Mouse (Mus musculus) heart, adult 11 months (tissue): ENCODE measurements at regions not wholly inside any gene's neighbourhood (a gene's known extent, or its start where the extent isn't known, plus 50 kb on each side); places are given as distances from the start of the nearest gene placed in this dataset.

Experiments
- DNase-seq: peaks from one replicate; pipeline ENCODE4 v3.0.0; 2022

DNA sequence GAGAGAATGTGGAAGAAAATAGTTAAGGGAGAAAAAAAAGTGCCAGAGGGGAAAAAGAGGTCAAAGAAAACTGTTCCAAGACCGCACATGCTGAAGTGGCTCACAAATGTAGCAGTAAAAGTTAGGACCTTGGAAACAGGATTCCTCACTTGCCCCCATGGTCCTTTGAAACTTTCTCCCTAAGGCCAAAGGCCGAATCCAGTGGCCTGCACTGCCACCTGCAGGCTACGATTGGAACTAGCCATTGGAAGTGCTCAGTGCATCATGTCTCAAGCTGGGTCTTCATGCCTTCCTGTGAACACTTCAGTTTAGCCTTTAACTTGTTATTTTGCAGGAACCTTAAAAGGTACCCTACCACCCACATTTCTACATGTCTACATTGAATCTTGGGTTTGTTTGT is 56.3 kb upstream of the Mctp2 start:
- DNase-seq: no peak

DNA sequence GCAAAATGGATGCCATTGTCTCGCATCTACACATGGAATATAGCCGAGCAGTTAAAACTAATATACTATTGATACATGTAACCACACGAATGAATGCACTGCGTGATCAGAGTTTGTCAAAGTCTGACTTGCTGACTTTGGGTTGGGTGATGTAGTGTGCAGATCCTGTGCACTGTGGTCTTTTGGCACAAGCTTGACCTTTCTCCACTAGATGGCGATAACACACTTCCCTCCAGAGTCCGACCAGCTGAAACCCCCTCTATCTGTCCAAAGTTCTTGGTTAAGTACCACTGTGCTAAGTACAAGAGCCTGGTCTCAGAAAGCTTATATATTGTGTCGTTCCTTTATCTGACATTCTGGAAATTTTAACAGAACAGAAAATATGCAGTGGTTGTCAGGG is 84.9 kb upstream of the Mctp2 start:
- peak; percentile 88 for DNase-seq

DNA sequence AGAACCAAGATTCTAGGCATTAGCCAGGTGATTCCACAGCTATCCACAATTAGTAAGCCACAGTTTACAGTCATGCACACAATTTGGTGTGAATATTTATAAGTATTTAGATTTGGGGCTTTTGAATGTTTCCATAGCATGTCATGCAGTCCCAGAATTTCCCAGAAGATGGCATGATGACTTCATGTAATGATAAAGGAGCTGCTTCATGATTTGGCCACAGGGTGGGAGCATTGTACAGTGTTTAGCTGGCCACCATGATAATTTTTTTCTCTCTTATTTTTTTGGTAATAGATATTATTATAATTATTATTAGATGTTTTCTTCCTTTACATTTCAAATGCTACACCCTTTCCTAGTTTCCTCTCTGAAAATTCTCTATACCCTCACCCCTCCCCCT is 93.6 kb upstream of the Mctp2 start:
- DNase-seq: no peak

DNA sequence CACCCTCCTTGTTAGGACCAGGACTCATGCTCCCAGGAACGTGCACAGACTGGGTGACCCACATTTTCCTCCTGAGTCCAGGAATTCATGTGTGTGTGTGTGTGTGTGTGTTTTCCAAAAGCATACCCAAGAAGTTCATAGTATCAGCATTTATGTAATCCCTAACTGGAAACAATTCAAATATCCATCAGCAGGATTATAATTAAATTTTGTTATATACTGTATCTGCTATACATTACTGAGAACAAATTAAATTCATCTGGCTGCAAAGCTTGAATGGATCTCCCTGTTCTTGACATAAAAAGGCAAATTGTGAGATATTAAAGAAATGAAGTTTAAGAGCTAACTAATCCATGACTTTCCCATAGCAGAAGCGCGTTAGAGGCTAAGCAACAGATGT is 99.7 kb upstream of the Mctp2 start:
- DNase-seq: peak; percentile 22

DNA sequence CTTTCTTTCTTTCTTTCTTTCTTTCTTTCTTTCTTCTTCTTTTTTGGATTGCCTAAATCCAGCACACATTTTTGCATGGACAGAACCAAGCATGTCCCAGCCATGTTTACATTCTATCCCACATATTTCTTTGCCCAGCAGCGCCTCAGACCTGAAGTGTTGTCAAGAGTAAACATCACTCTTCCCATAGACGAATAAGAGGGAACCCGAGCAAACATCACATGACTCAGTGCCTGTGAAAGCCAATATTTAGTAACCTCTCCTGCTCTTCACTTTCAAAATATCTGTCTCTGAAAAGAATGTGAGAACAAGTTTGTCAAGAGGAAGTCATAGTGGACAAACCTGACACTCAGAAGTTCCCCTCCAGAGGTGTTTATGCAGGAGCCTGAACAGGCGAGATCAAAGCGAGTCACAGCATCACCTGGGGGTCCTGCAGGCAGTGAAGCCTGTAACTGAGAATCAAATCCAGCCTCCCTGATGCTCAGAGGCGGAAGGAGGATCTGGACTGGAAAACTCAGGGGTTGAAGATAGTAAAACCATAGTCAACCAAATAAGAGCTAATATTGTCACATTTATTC is 102.1 kb upstream of the Mctp2 start:
- peak; percentile 66 for DNase-seq

DNA sequence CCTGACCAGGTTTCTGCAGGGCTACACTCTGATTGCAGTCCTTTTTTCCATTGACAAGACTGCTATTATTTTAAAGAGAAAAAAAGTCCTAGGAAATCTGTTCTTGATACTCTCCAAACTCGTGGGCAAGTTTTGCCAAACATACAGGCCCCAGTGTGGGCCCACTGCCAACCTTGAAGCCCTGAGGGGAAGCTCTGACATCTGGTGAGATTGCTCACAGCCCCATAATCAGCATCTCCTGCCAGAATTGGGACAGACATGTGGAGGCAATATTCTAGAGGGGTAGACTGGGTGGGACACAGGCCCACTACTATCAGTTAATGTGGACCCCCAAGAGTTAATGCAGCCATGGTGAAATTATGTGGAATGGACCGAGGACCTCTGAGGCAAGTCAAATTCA is 132.1 kb upstream of the Mctp2 start:
- DNase-seq: peak; percentile 96

DNA sequence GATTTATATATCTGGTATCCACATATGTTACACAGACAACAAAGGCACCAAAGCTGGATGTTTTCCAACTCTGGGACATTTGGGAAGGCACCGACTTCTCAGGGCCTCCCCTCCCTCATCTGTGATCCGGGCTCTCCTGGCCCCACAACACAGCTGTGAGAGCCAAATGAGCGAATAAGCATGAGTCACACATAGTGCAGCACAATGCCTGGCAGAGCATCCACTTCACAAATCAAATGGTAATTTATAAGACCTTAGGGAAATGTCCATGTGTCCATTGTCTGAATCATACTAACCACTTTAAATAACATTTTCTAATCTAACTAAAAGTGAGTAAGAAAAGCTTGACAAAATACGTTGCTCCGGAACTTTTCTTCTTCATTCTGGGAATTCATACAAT is 135.6 kb upstream of the Mctp2 start:
- peak; percentile 96 for DNase-seq

DNA sequence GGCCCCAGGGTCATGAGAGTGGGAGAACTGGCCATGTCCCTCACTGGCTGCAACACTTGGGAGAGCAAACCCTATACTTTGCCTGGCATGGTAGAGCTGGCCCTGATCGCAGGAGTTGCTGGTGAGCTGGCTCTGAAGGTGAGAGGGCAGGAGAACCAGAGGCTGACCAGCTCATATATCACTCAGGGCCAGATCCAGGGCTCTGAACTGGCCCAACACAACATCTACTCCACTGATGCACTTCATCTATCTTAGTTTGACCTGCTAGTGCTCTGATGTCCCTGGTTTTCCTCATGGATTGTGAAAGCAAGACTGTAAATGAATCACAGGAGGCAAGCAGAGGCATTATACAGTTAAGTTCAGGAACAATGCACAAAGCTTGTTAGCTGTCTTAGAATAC is 137.6 kb upstream of the Mctp2 start:
- DNase-seq: no peak

DNA sequence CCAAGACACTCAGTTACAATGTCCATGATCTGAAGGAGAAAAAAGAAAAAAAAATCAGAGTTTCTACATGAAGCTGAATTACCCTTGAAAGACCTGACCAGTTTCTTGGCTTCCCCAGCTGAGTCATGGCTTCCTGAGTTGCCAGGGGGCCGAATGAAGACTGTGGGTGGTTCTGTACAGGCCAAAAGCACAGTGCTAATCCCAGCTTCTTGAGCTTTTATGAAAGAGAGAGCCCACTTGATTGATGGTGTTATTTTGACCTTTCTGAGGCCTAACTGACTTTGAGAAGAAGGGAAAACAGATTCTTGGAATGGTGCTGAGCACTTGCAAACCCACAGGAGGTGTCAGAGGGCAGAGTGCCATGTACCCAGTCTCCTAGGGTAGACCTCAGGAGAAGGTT is 138.4 kb upstream of the Mctp2 start:
- DNase-seq: no peak

DNA sequence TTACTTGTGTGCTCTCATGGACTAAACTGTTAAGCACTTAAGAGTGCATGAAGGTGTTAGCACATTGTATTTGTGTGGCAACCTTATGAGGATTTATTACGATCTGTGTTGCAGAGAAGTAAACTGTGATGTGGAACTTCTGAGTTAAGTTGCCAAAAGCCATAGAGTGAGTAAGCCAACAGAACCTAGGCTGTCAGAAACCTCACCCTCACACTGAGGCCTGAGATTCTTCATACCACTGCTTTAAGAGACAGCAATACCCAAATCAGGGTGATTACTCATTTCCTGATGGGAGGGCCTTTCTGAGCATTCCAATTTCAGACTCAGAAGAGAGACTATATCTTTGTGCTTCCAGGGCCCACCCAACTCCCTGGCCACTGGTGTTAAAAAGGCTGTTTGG is 140.5 kb upstream of the Mctp2 start:
- DNase-seq: no peak

DNA sequence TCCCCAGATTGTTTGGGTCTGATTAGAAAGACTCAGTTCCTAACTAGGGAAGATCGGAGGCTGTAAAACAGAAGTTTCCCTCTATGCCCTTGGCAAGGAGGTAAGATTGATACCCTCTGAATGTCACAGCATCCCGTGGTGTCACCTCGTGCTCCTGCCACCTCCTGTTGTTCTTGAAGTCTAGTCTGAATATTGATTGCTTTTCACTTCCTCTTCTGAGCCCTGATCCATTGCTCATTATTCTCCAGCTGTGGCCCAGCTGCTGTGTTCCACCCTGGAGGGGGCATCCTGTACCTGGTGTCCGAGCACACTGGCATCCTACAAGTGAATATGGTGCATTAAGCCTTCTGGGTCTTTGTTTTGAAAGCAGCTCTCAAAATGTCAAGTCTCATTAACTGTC is 156.6 kb upstream of the Mctp2 start:
- DNase-seq: peak; percentile 86

DNA sequence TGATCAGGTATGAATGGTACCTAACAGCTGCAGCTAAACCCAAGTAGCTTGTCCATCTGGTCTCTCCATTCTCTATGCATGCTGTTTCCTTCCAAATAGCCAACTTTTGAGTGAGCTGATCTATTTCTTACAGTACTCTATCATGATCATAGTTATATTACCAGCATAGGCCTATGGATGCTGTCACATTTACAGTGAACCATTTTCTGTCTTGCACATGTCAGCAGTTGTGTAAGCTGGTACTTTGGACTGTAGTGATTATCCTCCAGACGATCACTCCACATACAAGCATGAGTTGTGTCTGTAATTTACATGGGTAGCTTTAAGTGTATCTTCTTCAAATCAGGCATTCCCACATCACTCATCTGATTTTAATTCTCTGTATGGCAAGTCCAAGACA is 158.2 kb upstream of the Mctp2 start:
- DNase-seq: no peak

DNA sequence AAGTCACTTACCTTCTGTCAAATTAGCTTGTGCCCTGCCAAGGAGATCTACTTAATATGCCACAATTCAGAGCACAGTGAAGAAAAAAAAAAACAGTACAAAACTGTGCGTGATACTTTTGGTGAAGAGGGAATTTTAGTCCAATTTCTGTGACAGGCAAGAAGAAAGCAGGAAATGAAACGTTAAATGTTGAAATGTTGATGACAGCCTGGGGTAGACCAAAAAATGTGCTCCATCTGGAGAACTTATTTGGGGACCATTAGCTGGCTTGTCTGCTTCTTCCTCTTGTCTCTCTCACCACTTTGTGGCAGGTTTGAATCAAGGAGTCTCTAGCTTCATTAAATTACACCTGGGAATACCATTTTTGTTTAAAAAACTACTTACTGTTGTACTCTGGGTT is 163.3 kb upstream of the Mctp2 start:
- DNase-seq: peak; percentile 18

DNA sequence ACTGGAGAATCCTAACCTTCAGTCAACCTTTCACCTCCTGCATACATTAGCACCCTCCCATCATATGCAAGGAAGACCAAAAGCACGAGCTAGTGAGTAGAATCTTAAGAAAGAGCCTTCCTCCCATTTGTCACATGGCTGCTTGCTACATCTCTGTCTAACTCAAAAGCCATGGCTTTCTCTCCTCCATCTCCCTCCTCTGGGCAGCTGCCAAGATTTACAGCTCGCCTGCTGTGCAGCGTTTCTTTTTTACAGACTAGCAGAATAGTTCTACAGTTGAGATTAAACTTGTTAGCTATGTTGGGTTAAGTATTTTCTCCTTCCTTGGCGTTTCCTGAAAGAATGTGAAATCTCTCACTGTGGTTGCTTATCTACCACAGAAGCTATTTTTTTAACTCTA is 168.3 kb upstream of the Mctp2 start:
- DNase-seq: peak; percentile 71

DNA sequence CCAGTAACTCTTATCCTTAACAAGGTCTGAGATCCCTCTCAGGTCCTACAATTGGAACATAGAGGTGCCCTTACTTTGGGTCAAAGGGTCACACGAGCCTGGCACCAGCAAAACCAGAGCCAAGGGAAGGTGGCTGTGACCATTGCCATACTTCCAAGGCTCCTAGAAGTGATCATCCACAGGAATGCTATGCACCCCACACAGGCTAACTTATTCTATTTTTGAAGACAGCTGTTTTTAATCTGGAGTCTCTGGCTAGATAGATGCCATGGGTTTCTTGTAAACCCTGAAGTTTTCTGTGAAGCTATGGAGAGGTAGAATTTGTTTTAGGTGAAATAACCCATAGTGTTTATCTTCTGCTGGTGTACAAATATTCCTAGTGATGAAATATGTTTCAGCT is 172.5 kb upstream of the Mctp2 start:
- peak; percentile 19 for DNase-seq

DNA sequence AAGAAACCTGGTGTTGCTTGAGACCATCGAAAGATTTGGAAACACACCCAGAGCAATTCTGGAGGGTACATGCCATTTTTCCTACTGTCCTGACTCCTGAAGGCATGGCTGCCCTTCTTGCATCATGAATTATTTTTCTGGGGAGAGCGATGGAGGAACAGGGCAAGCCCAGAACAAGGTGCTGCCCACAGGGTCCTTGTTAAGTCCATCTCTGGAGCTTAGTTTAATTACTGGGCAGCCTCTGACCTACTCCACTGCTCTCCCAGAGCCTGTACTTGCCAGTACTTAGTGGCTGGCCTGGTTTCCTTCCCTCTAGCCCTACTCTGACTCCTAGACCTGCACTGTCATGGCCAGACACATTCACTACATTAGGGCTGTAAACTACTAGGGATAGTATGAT is 174.9 kb upstream of the Mctp2 start:
- peak; percentile 39 for DNase-seq

DNA sequence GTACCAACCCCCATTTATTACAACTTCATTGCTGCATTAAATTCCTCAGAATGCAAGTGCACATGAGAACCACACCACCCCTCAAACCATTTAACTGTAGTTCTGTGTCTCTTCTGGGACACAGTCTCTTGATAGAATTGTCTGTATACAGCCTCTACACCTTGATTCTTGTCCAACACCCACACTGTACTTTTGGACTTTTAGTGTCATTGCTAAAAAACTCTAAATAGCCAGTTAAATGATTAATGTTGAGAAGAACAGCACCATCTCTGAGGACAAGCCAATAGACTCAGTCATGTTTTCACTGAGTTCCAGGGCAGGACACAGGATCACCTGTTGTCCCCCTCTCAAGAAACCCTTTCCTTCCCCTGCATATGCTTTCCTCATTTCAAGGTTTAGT is 183.8 kb upstream of the Mctp2 start:
- no peak for DNase-seq

DNA sequence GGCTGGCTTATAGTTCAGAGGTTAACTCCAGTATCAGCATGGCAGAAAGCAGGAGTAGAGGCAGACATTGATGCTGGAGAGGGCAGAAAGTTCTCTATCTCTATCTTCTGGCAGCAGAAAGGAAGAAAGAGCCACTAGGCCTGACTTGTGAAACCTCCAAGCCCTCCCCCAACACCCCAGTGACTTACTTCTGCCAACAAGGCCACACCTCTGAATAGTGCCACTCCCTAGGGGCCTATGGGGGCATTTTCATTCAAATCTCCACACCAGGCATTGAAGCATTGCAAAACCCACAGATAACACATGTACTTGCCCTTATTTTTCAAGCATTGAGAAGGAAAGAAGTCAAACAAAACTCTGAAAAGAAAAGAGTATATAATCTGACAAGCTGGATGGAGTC is 186.9 kb upstream of the Mctp2 start:
- DNase-seq: no peak

DNA sequence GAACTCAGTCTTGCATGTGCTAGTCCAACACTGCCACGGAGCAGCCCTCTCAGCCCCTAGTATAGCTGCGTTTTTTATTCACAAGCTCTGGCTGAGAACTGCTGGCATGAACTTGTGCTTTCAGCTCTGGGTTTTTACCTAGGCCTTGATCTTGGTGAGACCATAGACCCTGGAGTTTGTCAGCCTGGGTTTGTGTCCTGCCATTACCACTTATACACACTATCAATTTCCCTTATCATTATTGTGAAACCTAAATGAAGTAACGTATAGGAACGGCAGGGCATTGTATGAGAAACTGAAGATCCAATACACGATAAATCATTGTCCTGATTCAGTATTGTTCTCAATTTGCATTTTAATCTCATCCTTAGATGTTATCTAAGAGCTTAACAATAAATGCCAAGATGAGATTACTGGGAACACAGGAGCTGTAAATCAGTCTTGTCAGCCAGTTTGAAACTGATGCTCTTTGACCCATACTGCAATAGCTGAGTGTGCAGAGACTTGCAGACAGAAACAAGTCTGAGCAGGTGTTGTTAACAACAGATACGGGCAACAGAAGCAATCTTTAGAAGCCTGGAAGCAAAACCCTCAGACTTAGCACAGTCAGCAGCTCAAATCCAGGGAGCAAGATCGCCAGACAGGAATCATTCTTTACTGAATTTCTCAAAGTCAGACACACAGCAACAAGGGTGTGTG is 190.7 kb upstream of the Mctp2 start:
- DNase-seq: no peak

DNA sequence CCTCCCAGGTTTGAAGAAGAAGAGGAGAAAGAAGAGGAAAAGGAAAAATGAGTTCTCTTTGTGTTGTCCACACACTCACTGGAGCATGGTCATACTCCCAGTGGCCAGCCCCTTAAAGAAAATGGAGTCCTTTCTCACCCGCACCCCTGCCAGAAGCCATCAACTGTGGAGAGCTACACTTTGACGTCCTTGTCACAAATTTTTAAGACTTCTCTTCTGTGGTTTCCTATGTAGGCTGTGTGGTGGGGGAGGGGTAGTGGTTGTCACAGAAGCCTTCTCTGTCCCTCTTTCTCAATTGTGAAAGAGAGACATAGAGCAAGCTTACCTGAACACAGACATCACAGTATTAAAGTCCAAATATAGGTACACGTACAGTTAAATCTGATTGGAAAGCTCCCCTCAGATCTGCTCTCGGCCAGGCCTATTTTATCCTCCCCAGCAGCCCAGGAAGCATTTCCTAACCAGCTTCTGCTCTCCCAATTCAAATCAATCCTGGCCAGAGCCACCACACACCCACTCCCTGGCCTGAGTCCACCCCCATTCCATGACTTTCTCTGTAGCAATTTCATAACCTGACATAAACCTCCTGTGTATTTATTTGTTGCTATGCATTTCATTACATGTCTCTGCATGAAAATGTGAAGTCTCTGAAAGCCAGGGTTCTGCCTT is 192.3 kb upstream of the Mctp2 start:
- peak; percentile 91 for DNase-seq

DNA sequence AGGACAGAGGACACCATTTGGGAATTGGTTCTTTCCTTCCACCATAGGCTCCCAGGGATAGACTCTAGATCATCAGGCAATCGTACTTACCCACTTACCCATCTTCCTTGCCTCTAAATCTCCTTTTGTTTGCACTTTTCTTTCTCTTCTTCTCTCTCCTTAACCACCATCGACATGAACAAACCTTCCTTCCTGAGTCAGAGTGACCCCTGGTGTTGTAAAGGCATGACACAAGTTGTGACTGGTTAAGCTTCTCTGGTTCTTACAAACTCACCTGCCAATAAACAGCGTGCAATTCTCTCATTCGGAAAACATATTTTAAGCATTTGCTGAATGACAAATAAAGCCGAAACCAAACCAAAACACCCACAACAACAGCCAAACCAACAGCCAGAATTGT is 193.4 kb upstream of the Mctp2 start:
- DNase-seq: no peak

DNA sequence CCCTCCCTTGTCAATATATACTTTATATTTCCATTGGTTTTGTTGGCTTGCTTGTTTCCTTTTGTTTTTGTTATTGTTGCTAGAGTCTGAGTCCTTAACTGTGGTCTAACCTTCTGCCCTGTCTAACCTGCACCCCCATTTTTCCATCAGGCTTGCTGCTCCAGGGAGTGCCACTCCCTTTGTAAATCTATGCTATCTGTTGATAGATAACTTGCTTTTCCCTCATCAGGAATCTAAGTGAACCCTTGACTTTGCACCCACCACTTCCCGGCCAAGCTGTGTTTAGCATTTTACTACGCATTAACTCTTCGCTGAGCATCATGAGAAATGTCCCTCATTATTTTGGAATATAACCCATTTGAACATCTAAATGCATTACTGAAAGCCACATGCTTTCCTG is 193.8 kb upstream of the Mctp2 start:
- no peak for DNase-seq

DNA sequence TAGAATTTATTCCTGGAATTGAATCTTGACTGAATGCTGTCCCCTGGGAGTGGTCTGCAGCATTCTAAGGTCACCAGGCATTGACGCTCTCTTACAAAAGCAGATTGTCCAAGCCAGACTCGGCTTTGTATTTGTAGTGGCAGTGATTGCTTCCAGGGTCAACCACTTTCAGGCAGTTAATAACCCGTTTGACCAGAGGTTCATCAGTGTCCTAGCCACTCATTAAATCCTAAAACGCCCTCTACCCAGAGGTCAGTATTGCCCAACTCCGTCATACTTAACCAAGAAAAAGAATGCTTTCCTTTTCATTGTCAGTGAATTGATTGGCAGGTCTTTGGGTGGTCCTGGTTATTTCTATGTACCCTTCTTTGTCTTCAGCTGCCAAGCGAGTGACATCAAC is 194.6 kb upstream of the Mctp2 start:
- no peak for DNase-seq

DNA sequence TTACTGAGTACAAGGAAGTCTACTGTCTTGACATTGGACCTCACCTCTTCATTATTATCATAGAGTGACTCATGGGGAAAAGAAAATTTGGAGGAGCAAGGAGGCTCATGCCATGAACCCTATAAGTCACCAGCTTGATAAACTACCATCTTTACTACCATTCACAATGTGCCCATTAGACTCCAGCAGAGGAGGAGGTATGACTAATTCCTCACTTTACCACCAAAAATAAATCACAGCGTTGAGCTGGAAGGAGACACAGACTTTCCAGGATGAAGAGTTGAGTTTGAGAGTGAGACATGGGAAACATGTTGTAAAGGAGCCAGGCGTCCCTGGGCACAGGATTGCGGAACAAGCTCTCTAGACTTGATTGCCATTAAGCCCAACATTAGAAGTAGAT is 195.0 kb upstream of the Mctp2 start:
- DNase-seq: no peak

DNA sequence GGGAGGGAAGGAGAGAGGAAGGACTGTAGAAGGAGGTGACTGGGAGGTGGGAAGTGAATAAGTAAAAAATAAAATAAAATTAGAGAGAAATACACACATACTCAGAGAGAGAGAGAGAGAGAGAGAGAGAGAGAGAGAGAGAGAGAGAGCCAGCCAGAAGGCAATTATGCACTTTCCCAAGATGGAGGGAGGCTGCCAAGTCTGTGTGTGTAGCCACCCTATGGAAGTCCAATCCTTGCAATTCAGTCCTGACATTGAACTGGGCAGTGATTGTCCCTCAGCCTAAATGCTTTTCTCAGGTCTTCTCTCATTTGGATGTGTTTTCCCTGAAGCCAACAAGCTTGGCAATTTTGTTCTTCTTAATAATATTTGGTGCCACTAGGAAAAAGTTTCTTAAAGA is 197.3 kb upstream of the Mctp2 start:
- DNase-seq: peak; percentile 12
